Mouse (Mus musculus): ENCODE results near the gene Dnajc8.

DNA sequence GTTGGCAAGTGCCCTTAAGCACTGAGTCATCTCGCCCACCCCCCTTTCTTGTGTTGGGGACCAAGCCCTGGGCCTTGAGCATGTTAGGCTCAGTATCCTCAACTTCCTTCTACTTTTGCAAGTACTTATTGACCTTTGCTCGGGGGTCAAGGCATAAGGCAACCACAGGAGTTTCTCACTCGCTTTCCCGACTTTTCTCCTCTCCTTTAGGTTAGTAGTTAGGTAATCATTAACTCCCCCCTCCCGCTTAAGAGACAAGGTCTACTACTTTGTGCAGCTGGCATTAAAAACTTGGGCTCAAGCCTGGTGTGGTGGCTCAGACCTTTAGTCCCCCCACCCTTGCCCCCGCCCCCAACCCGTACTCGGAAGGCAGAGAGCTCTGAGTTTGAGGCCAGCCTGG, 17.3 kb upstream of the Dnajc8 start:
- no peak for TF ChIP-seq BHLHE40 (IDR thresholded peaks at IDR 0.05; ENCODE audit: borderline replicate concordance, low read depth, low read length)
- TF ChIP-seq USF1 (IDR thresholded peaks at IDR 0.05; ENCODE audit: low read depth, low read length), result no peak
- TF ChIP-seq CTCF (IDR thresholded peaks at IDR 0.05 in 2 of 3, conservative IDR thresholded peaks at IDR 0.05 in 1 of 3; ENCODE audit: control insufficient read depth in 1 of 3, insufficient read depth in 1 of 3, low read depth in 2 of 3, low read length in 3 of 3, poor library complexity in 1 of 3, severe bottlenecking in 1 of 3), result no peak
- no peak for TF ChIP-seq ETS1 (IDR thresholded peaks at IDR 0.05; ENCODE audit: low read depth, low read length)
- TF ChIP-seq POLR2A (IDR thresholded peaks at IDR 0.05; ENCODE audit: control insufficient read depth in 1 of 2, insufficient read depth in 1 of 2, low read depth in 1 of 2, low read length in 2 of 2, poor library complexity in 1 of 2), result no peak
- TF ChIP-seq MEF2A (IDR thresholded peaks at IDR 0.05; ENCODE audit: extremely low read depth, insufficient replicate concordance, low read depth, low read length, poor library complexity, severe bottlenecking), result no peak
- no peak for TF ChIP-seq MAFK (IDR thresholded peaks at IDR 0.05; ENCODE audit: borderline replicate concordance, low read depth, low read length)
- no peak for TF ChIP-seq E2F4 (IDR thresholded peaks at IDR 0.05; ENCODE audit: borderline replicate concordance, low read depth, low read length)
- no peak for TF ChIP-seq MAX (IDR thresholded peaks at IDR 0.05; ENCODE audit: low read length)
- no peak for TF ChIP-seq MAZ (IDR thresholded peaks at IDR 0.05; ENCODE audit: low read depth, low read length)
- TF ChIP-seq EP300 (IDR thresholded peaks at IDR 0.05; ENCODE audit: low read depth in 1 of 2, low read length in 2 of 2), result no peak
